Mouse (Mus musculus): ENCODE results near the gene Qrich2.
"Not testable (repeated sequence)": the region's sequence is repeated elsewhere in the genome, so short reads cannot be mapped to it uniquely, and the experiment has no call there.

Qrich2 gene

GRCm38 (mm10) chr11:116466141-116466540 is at the start of gene Qrich2:
TSS of gene Qrich2 (minus strand) at chr11:116466241.
- no peak for DNase-seq (ENCODE audit: low spot score)

GRCm38 (mm10) chr11:116515330-116516020 is 49.4 kb upstream of the Qrich2 start:
- DNase-seq (ENCODE audit: low spot score) = no peak

- DNase-seq (ENCODE audit: low spot score) = no peak
These were observed 47.5 kb upstream of the Qrich2 start for GRCm38 (mm10) chr11:116513531-116514038.

GRCm38 (mm10) chr11:116512987-116513386 is 46.9 kb upstream of the Qrich2 start:
- DNase-seq (ENCODE audit: low spot score) = no peak

- no peak for DNase-seq (ENCODE audit: low spot score)
These were observed 46.1 kb upstream of the Qrich2 start for GRCm38 (mm10) chr11:116512154-116512553.

- DNase-seq (ENCODE audit: low spot score) = no peak
These were observed 45.3 kb upstream of the Qrich2 start for GRCm38 (mm10) chr11:116511301-116511868.

- DNase-seq (ENCODE audit: low spot score) = no peak
These were observed 42.6 kb upstream of the Qrich2 start for GRCm38 (mm10) chr11:116508689-116509088.

GRCm38 (mm10) chr11:116506151-116506875 is 40.3 kb upstream of the Qrich2 start:
- DNase-seq (ENCODE audit: low spot score) = no peak

GRCm38 (mm10) chr11:116505573-116505972 is 39.5 kb upstream of the Qrich2 start:
- no peak for DNase-seq (ENCODE audit: low spot score)

- no peak for DNase-seq (ENCODE audit: low spot score)
These were observed 38.5 kb upstream of the Qrich2 start for GRCm38 (mm10) chr11:116504516-116504915.

GRCm38 (mm10) chr11:116501005-116501746 is 35.1 kb upstream of the Qrich2 start:
- no peak for DNase-seq (ENCODE audit: low spot score)

GRCm38 (mm10) chr11:116499018-116499417 is 33.0 kb upstream of the Qrich2 start:
- no peak for DNase-seq (ENCODE audit: low spot score)

GRCm38 (mm10) chr11:116498596-116498995 is 32.6 kb upstream of the Qrich2 start:
- no peak for DNase-seq (ENCODE audit: low spot score)

GRCm38 (mm10) chr11:116497313-116497712 is 31.3 kb upstream of the Qrich2 start:
- no peak for DNase-seq (ENCODE audit: low spot score)

GRCm38 (mm10) chr11:116494474-116495174 is 28.6 kb upstream of the Qrich2 start:
- DNase-seq (ENCODE audit: low spot score) = no peak

GRCm38 (mm10) chr11:116493795-116494252 is 27.8 kb upstream of the Qrich2 start, which contains the start of gene Prpsap1:
TSS of gene Prpsap1 (minus strand) at chr11:116494202.
- peak; percentile 36 for DNase-seq (ENCODE audit: low spot score)

GRCm38 (mm10) chr11:116493191-116493590 is 27.1 kb upstream of the Qrich2 start:
- no peak for DNase-seq (ENCODE audit: low spot score)

- not testable (repeated sequence) for DNase-seq (ENCODE audit: low spot score)
These were observed 26.5 kb upstream of the Qrich2 start for GRCm38 (mm10) chr11:116492507-116492906.

- DNase-seq (ENCODE audit: low spot score) = no peak
These were observed 25.3 kb upstream of the Qrich2 start for GRCm38 (mm10) chr11:116491338-116491737.

- peak; percentile 83 for DNase-seq (ENCODE audit: low spot score)
These were observed 24.4 kb upstream of the Qrich2 start for GRCm38 (mm10) chr11:116490232-116491107.

Data from T-cell, adult 2 months (primary cell).